Mouse (Mus musculus) kidney, adult 2 months (tissue): ENCODE data around the gene Rnft2.

Source experiments
- CTCF ChIP-seq: fragments of 200-500 bp; conservative IDR thresholded peaks from 2 replicates; pipeline ENCODE4 v1.5.1; 2011; ENCODE audit warnings: low read depth, mild to moderate bottlenecking, control low read depth, low read length, moderate library complexity, mixed read lengths; ENCODE audit not compliant: insufficient read depth, insufficient read length
- POLR2A ChIP-seq: fragments of 200-500 bp; IDR thresholded peaks from one replicate; pipeline ENCODE4 v1.6.1; 2011; ENCODE audit warnings: low read depth, low read length, control low read depth

DNA sequence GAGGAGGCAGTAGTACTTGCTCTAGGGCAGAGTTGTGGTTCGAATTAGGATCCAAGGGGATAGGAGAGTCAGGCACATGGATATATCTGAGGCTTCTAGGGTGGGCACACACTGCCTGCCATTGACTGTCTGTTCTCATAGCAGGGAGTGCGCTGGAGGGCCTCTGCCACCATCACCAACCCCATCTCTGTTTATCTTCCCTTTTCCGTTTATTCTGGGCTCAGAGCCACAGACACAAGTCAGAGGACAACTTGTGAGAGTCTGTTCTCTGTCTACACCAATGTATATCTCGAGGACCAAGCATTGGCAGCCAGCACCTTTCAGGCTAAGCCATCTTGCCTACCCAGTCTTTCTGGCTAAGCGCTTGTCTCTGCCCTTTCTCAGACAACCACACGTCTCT is 14.7 kb upstream of the Rnft2 start:
- no peak for TF ChIP-seq CTCF
- no peak for TF ChIP-seq POLR2A
